Mouse (Mus musculus) macrophage (primary cell): ENCODE results near the gene Dok7. TPM values are rescaled to one million over a fixed set of nuclear protein-coding genes. Genes with fewer than 3 reads are reported as not detected.
A peak's percentile ranks its signal among the peaks of the same experiment; 100 is the strongest.

Experiments
- H3K27ac ChIP-seq: fragments of 350-480 bp; formaldehyde crosslinking; 2 replicates; pipeline ENCODE4 v1.9.0; 2021
- H3K36me3 ChIP-seq: fragments of 350-480 bp; formaldehyde crosslinking; 2 replicates; pipeline ENCODE4 v1.9.0; 2021; ENCODE audit errors: inconsistent target
- H3K4me3 ChIP-seq: fragments of 350-480 bp; formaldehyde crosslinking; 2 replicates; pipeline ENCODE4 v1.9.0; 2021; ENCODE audit errors: inconsistent target
- H3K79me2 ChIP-seq: fragments of 350-480 bp; formaldehyde crosslinking; 2 replicates; pipeline ENCODE4 v1.9.0; 2021; ENCODE audit errors: inconsistent target
- WGBS: methylation state at CpG from one replicate; pipeline ENCODE4 v1.1.7; 2026; ENCODE audit warnings: inconsistent platforms; ENCODE audit not compliant: missing documents; 5-methylcytosine and 5-hydroxymethylcytosine counted together
- polyA plus RNA-seq: library from polyadenylated mRNA; stranded (reverse); fragments of 250-400 nt; gene quantifications from 3 replicates; pipeline ENCODE4 v1.2.4, GENCODE M21; 2018; ENCODE audit warnings: inconsistent platforms
- total RNA-seq, 78 experiments: library from RNA; depleted of rRNA; stranded (reverse); fragments of 250-400 nt; gene quantifications; 1 replicate in 9 of 78; 2 replicates in 24 of 78; 3 replicates in 43 of 78; 4 replicates in 2 of 78; pipeline ENCODE4 v1.2.4; 2018; ENCODE audit warnings: inconsistent platforms in 56 of 78

Dok7 gene
- 1 to 10 TPM in 1 of 26 experiments, under 1 TPM in 5, not detected in 20; 0.37 to 1.6 (median 0.68) TPM for total RNA-seq (2018; cell fraction: chromatin; rRNA removed)
- under 1 TPM in 11 of 26 experiments, not detected in 15; 0.09 to 0.38 (median 0.13) TPM for total RNA-seq (2018; cell fraction: cytosol; rRNA removed)
- total RNA-seq (2018; cell fraction: nucleus; rRNA removed) = 1 to 10 TPM in 2 of 26 experiments, under 1 TPM in 7, not detected in 17; 0.25 to 1.2 (median 0.39) TPM
- 0.07 TPM in 1 of 3 replicates, not detected in the others for polyA plus RNA-seq

- under 1% methylated on average over 53 of the region's 74 CpGs for WGBS
- Histone ChIP-seq H3K79me2 (no peaks in the 10 kb centered on the region), H3K36me3 (no peaks in the 10 kb centered on the region), H3K27ac (no peak within 1 kb of the TSS), H3K4me3 (no peak within 1 kb of the TSS)
Observed at GRCm38 (mm10) chr5:35056604-35057432, at the start of gene Dok7. Gene Dok7 (plus strand): TSS chr5:35056766.

DNA sequence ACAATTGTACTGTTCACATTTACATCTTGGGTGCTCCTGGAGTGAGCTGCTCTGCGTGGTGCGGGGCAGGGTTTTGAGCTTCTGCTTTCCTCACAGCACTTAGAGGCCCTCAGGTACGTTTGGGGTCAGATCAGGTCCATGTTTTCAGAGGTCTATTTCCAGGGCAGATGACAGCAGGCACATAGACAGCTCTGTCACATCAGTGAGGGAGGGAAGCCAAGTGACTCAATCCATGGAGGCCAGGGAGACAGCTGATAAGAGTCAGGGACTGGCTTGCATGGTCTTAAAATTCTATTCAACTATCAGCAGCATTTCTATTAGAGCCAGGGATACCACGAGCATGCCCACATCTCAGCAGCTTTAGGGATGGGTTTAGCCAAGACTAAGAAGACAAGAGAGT lies 47.4 kb upstream of the Dok7 start:
- no peaks in the 10 kb centered on the region for H3K36me3 ChIP-seq
- 93% methylated on average over 4 of the region's 4 CpGs for WGBS

GRCm38 (mm10) chr5:35010656-35011055 lies 45.9 kb upstream of the Dok7 start:
- Histone ChIP-seq H3K4me3 (no peak overlapping the region), H3K79me2 (no peaks in the 10 kb centered on the region), H3K27ac (no peak overlapping the region), H3K36me3 (no peaks in the 10 kb centered on the region)
- WGBS = 94% methylated on average over 5 of the region's 5 CpGs

More for the DNA sequence above, 47.4 kb upstream of the Dok7 start:
- H3K79me2 ChIP-seq = no peaks in the 10 kb centered on the region
- H3K4me3 ChIP-seq = no peak overlapping the region
- H3K27ac ChIP-seq = no peak overlapping the region

GRCm38 (mm10) chr5:35011156-35011923 lies 45.2 kb upstream of the Dok7 start:
- H3K36me3 ChIP-seq = no peaks in the 10 kb centered on the region
- H3K79me2 ChIP-seq = no peaks in the 10 kb centered on the region
- H3K4me3 ChIP-seq = no peak overlapping the region
- H3K27ac ChIP-seq = no peak overlapping the region
- 99% methylated on average over 6 of the region's 6 CpGs for WGBS

- H3K79me2 ChIP-seq = no peaks in the 10 kb centered on the region
- H3K27ac ChIP-seq = no peak overlapping the region
- 93% methylated on average over 6 of the region's 6 CpGs for WGBS
- H3K36me3 ChIP-seq = no peaks in the 10 kb centered on the region
- no peak overlapping the region for H3K4me3 ChIP-seq
Observed at GRCm38 (mm10) chr5:35014036-35014435, 42.5 kb upstream of the Dok7 start.

DNA sequence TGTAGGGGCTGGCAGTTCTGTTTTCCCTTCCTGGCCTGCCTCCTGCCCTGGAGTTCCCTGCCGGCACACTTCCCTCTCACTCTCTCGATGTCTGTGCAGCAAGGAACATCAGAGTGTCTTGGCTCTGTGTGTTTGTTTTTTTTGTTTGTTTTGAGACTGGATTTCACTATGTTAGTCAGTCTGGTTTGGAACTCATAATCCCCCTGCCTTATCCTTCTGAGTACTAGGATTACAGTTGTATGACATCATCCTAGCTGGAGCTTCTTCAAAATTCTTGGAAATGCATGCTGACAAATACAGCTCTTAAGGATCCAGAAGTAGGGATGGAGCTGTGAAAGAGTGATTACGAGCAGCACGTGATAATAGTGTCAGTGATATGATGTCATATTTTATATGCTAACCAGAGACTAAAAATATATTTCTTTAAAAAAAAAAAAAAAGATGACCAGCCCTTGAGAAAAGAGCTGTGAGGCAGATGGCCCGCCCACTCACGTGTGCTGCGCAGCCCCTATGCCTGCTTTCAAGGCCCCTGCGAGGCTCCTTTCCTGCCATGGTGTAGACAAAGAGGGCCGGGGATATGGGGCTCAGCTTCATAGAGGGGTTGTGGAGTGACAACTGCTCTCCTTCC lies 36.8 kb upstream of the Dok7 start:
- H3K79me2 ChIP-seq = no peaks in the 10 kb centered on the region
- H3K36me3 ChIP-seq = no peaks in the 10 kb centered on the region
- H3K4me3 ChIP-seq = no peak overlapping the region
- 96% methylated on average over 8 of the region's 9 CpGs for WGBS
- no peak overlapping the region for H3K27ac ChIP-seq

DNA sequence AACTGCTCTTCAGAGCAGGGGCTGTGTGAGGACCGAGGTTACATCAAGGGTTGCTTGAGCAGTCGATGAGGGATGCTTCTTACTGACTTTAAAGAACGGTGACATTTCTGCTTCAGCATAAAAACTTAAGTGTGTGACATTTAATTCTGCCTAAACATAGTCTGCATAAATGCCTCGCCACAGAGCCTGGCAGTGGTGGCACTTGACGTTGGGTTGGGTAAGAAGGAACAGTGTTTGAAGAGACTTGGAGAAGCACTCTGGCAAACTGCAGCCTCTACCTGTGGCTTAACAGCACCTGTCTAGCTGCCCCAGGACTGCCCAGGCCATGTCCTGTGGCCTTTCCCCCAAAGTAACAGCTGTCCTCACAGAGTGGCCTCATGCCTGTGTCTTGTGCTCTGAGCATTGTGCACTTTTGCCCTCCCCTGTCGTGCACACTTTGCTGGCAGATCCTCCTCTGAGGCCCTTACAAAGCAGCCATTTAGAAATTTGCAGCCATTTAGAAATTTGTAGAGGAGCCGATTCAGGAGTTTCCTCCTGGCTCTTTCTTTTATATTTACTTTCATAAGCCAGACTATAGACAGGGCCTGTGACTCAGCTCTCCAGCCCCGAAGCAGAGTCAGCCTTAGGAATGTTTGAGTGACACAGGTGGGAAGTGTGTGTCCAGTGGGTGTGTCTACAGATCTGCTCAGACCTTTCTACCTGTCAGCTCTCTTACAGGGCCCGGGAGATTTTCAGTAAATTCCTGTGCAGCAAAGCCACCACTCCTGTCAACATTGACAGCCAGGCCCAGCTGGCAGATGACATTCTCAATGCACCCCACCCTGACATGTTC lies 35.9 kb upstream of the Dok7 start:
- Histone ChIP-seq H3K27ac (no peak overlapping the region), H3K36me3 (no peaks in the 10 kb centered on the region), H3K79me2 (no peaks in the 10 kb centered on the region), H3K4me3 (no peak overlapping the region)
- 91% methylated on average over 9 of the region's 9 CpGs for WGBS

- Histone ChIP-seq H3K27ac (no peak overlapping the region), H3K36me3 (no peaks in the 10 kb centered on the region), H3K79me2 (no peaks in the 10 kb centered on the region), H3K4me3 (no peak overlapping the region)
- 34% methylated on average over 2 of the region's 2 CpGs for WGBS
Observed at GRCm38 (mm10) chr5:35024975-35025374, 31.6 kb upstream of the Dok7 start.

DNA sequence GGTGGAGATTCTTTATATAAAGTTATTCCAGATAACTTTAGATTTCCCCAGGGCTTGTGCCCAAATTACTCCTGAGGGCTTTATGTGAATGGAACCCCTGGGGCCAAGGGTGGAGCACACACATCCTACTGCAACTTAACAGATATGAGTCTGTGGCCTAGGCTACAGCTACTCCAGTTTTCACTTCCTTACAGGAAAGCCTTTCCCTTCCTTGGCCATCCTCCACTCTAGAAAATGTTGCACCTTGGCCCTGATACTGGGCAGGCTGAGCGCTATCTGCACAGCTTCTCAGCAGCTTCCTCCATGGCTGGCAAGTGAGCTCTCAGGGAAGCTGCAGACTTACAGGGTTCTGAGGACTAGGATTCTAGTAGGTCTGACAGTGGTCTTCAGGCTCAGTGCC lies 27.3 kb upstream of the Dok7 start:
- 87% methylated on average over 1 of the region's 1 CpGs for WGBS
- no peak overlapping the region for H3K4me3 ChIP-seq
- no peak overlapping the region for H3K27ac ChIP-seq
- H3K79me2 ChIP-seq = no peaks in the 10 kb centered on the region
- no peaks in the 10 kb centered on the region for H3K36me3 ChIP-seq

- no peaks in the 10 kb centered on the region for H3K36me3 ChIP-seq
- WGBS = 100% methylated on average over 5 of the region's 5 CpGs
Observed at GRCm38 (mm10) chr5:35029755-35030154, 26.8 kb upstream of the Dok7 start.

DNA sequence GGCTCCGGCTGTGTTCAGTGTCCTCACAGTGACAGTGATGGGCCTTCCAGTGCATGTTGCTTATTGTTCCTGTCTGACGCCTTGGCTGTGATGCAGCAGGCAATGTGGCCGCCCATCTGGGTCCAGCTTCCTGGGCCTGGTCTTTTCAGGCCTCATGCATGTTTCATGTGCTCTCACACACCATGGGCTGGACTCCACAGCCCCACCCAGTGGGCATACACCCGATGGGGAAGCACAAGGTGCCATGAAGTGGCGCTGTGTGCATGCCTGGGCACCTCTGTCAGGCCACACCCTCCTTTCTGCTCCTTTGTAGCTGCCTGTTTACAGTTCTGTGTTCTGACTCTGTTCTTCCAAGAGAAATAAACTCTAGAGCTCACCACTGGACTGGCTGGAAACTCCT lies 23.5 kb upstream of the Dok7 start:
- Histone ChIP-seq H3K36me3 (no peaks in the 10 kb centered on the region), H3K4me3 (no peak overlapping the region), H3K27ac (no peak overlapping the region), H3K79me2 (no peaks in the 10 kb centered on the region)
- WGBS = 70% methylated on average over 5 of the region's 5 CpGs

More at GRCm38 (mm10) chr5:35029755-35030154, 26.8 kb upstream of the Dok7 start:
- Histone ChIP-seq H3K79me2 (no peaks in the 10 kb centered on the region), H3K4me3 (no peak overlapping the region), H3K27ac (no peak overlapping the region)

DNA sequence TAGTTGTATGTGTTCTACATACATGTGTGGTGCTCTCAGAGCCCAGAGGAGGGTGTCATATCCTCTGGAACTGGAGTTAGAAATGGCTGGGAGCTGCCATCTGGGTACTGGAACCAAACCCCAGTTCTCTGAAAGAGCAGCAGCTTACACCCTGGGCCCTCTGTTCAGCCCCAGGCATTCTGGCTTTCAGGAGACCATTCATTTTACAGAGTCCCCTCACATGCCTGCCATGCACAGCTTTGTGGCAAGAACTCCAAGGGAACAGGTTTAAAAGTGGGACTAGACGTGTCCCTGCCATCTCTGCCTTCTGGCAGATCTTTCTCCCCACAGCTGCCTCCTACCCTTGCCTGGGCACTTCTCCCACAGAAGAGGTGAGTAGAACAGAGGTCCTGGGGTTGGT lies 22.9 kb upstream of the Dok7 start:
- Histone ChIP-seq H3K79me2 (no peaks in the 10 kb centered on the region), H3K4me3 (no peak overlapping the region), H3K27ac (no peak overlapping the region), H3K36me3 (no peaks in the 10 kb centered on the region)
- WGBS = 87% methylated on average over 1 of the region's 1 CpGs

DNA sequence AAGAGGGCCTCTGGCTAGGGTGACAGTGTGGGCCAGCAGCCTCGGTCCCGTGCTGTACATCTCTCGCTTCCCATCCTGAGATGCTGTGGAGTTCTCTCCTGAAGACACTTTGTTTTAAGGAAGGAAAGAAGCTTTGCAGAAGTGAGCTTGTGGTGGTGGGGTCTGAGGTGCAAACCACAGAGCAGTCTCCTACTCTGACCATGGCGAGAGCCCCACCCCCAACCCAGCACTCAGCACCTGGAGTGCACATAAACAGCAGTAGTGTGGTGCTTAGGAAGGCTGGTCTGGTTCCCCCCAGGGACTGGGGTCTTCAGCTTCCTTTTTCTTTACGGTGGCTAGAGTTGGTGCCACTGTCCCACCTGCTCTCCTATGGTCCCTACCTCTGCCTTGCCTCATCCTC lies 21.4 kb upstream of the Dok7 start:
- WGBS = 19% methylated on average over 5 of the region's 5 CpGs
- H3K36me3 ChIP-seq = no peaks in the 10 kb centered on the region

DNA sequence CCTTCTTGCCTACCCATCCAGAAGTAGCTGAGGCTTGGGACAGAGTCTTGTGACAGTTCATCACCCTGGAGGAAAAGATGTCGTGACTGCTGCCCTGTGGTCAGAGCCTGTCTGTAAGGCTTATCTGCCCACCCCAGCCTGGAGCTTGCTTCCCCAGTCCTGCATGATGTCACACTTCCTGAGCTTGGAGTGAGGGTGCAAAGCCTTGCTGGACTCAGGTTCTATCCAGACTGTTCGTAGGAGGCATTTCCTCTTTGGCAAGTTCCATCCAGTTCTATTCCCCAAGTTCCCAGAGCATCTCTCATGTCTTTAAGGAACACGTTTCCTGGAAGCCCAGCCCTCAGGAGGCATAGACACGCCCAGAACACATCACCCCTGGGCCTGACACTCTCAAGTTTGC lies 20.8 kb upstream of the Dok7 start:
- no peaks in the 10 kb centered on the region for H3K36me3 ChIP-seq
- peak overlapping the region; percentile 71 for H3K27ac ChIP-seq
- H3K4me3 ChIP-seq = no peak overlapping the region
- H3K79me2 ChIP-seq = no peaks in the 10 kb centered on the region
- 31% methylated on average over 4 of the region's 4 CpGs for WGBS

More for the DNA sequence above, 21.4 kb upstream of the Dok7 start:
- Histone ChIP-seq H3K79me2 (no peaks in the 10 kb centered on the region), H3K27ac (peak overlapping the region; percentile 71), H3K4me3 (no peak overlapping the region)
